Mouse (Mus musculus): ENCODE results near the gene Errfi1.

GRCm38 (mm10) chr4:150887903-150888302, 34.2 kb downstream of the Errfi1 start:
- no peak for TF ChIP-seq CTCF (IDR thresholded peaks at IDR 0.05; ENCODE audit: low read depth)
- no peak for TF ChIP-seq EP300 (IDR thresholded peaks at IDR 0.05; ENCODE audit: low read depth)
